Mouse (Mus musculus) liver, embryonic 14.5 days (tissue): ENCODE data around the gene Chac1.

ENCODE experiments used
- CTCF ChIP-seq: IDR thresholded peaks from 2 replicates; pipeline ENCODE4 v1.5.1; 2016; ENCODE audit warnings: antibody characterized with exemption, low read depth, control low read depth
- EP300 ChIP-seq: IDR thresholded peaks from 2 replicates; pipeline ENCODE4 v1.6.1; 2016; ENCODE audit warnings: antibody characterized with exemption, low read depth

GRCm38 (mm10) chr2:119399313-119399712, 48.3 kb downstream of the Chac1 start:
- TF ChIP-seq EP300 (no peak), CTCF (no peak)
